Mouse (Mus musculus) thymus, adult 2 months (tissue): Measurements from ENCODE around the gene Pnpla6. TPM values are rescaled to one million over a fixed set of nuclear protein-coding genes. Genes with fewer than 3 reads are reported as not detected.

Experiments
- DNase-seq: peaks from one replicate; pipeline ENCODE4 v3.0.0; 2021
- H3K27ac ChIP-seq: fragments of 200-500 bp; 2 replicates; pipeline ENCODE4 v1.5.1; 2012; ENCODE audit warnings: low read length, control low read depth; ENCODE audit not compliant: control insufficient read depth, insufficient read depth
- H3K27me3 ChIP-seq: fragments of 200-500 bp; 2 replicates; pipeline ENCODE4 v1.6.1; 2012; ENCODE audit warnings: mild to moderate bottlenecking, low read length, moderate library complexity, mixed read lengths; ENCODE audit not compliant: control insufficient read depth, insufficient read depth
- H3K36me3 ChIP-seq: fragments of 200-500 bp; 2 replicates; pipeline ENCODE4 v1.6.1; 2012; ENCODE audit warnings: mild to moderate bottlenecking, low read length, moderate library complexity; ENCODE audit not compliant: control insufficient read depth, insufficient read depth
- H3K4me1 ChIP-seq: fragments of 200-500 bp; replicated peaks from 2 replicates; pipeline ENCODE4 v1.6.1; 2012; ENCODE audit warnings: low read length; ENCODE audit not compliant: control insufficient read depth, insufficient read depth
- H3K4me3 ChIP-seq: fragments of 200-500 bp; 2 replicates; pipeline ENCODE4 v1.5.1; 2012; ENCODE audit warnings: mild to moderate bottlenecking, low read length, control low read depth, moderate library complexity; ENCODE audit not compliant: control insufficient read depth, insufficient read depth
- CTCF ChIP-seq: fragments of 200-500 bp; IDR thresholded peaks from 2 replicates; pipeline ENCODE4 v1.5.1; 2012; ENCODE audit warnings: mild to moderate bottlenecking, control low read depth, low read length, moderate library complexity, borderline replicate concordance; ENCODE audit not compliant: control insufficient read depth, poor library complexity, insufficient read depth; ENCODE audit errors: extremely low read depth
- POLR2A ChIP-seq: fragments of 200-500 bp; IDR thresholded peaks from 2 replicates; pipeline ENCODE4 v1.6.1; 2012; ENCODE audit warnings: mild to moderate bottlenecking, low read length, control low read depth, moderate library complexity; ENCODE audit not compliant: control insufficient read depth, poor library complexity, insufficient read depth; ENCODE audit errors: extremely low read depth
- WGBS: fragments of 180-500 bp; shearing (Covaris S2); methylation state at CpG from one replicate; pipeline ENCODE4 v1.1.7; 2018; 5-methylcytosine and 5-hydroxymethylcytosine counted together
- polyA plus RNA-seq: library from polyadenylated mRNA; depleted of rRNA; stranded (reverse); fragments of >200 nt; gene quantifications from 2 replicates; pipeline ENCODE4 v1.2.3, GENCODE M21; 2012

The Pnpla6 gene
- polyA plus RNA-seq, 1 experiment, result 61.6 TPM

- H3K36me3 ChIP-seq, result no peaks in the 10 kb centered on the region
- H3K27me3 ChIP-seq, result no peaks in the 10 kb centered on the region
- no peaks in the 10 kb centered on the region for H3K4me1 ChIP-seq
- H3K4me3 ChIP-seq, result no peak overlapping the region
- WGBS, result 99% methylated on average over 2 of the region's 2 CpGs
- DNase-seq, result no peak
- TF ChIP-seq POLR2A, result no peak
- TF ChIP-seq CTCF, result no peak
- H3K27ac ChIP-seq, result no peak overlapping the region
These were observed 31.3 kb downstream of the Pnpla6 start for GRCm38 (mm10) chr8:3546511-3546910.

- 91% methylated on average over 1 of the region's 1 CpGs for WGBS
- Histone ChIP-seq H3K4me3 (no peak overlapping the region), H3K4me1 (no peaks in the 10 kb centered on the region), H3K27ac (no peak overlapping the region), H3K36me3 (no peaks in the 10 kb centered on the region), H3K27me3 (no peaks in the 10 kb centered on the region)
- TF ChIP-seq CTCF (no peak), POLR2A (no peak)
- no peak for DNase-seq
These were observed 37.1 kb downstream of the Pnpla6 start for GRCm38 (mm10) chr8:3552240-3552639.

- Histone ChIP-seq H3K4me1 (no peaks in the 10 kb centered on the region), H3K27ac (no peak overlapping the region), H3K36me3 (no peaks in the 10 kb centered on the region), H3K4me3 (no peak overlapping the region), H3K27me3 (no peaks in the 10 kb centered on the region)
- no peak for DNase-seq
- 58% methylated on average over 4 of the region's 4 CpGs for WGBS
- TF ChIP-seq CTCF (no peak), POLR2A (no peak)
These were observed 40.9 kb downstream of the Pnpla6 start for GRCm38 (mm10) chr8:3556114-3556513.

- 62% methylated on average over 12 of the region's 12 CpGs for WGBS
- Histone ChIP-seq H3K27ac (no peak within 1 kb of the TSS), H3K27me3 (no peaks in the 10 kb centered on the region), H3K4me3 (no peak within 1 kb of the TSS), H3K4me1 (no peaks in the 10 kb centered on the region), H3K36me3 (no peaks in the 10 kb centered on the region)
- no peak for TF ChIP-seq POLR2A
- no peak for TF ChIP-seq CTCF
- no peak for DNase-seq
These were observed 52.6 kb downstream of the Pnpla6 start, which contains the start of gene C330021F23Rik for GRCm38 (mm10) chr8:3567641-3568371. Gene C330021F23Rik (plus strand): TSS chr8:3567990.

- Histone ChIP-seq H3K4me3 (no peak overlapping the region), H3K27me3 (no peaks in the 10 kb centered on the region), H3K36me3 (no peaks in the 10 kb centered on the region), H3K27ac (no peak overlapping the region), H3K4me1 (no peaks in the 10 kb centered on the region)
- WGBS, result 40% methylated on average over 7 of the region's 7 CpGs
- no peak for TF ChIP-seq CTCF
- TF ChIP-seq POLR2A, result no peak
- DNase-seq, result no peak
These were observed 53.2 kb downstream of the Pnpla6 start for GRCm38 (mm10) chr8:3568378-3568777.

GRCm38 (mm10) chr8:3569784-3570183, 54.6 kb downstream of the Pnpla6 start:
- Histone ChIP-seq H3K27ac (no peak overlapping the region), H3K4me1 (no peaks in the 10 kb centered on the region), H3K27me3 (no peaks in the 10 kb centered on the region), H3K4me3 (no peak overlapping the region), H3K36me3 (no peaks in the 10 kb centered on the region)
- DNase-seq, result no peak
- no peak for TF ChIP-seq POLR2A
- no peak for TF ChIP-seq CTCF
- WGBS, result 88% methylated on average over 5 of the region's 5 CpGs
